Mouse (Mus musculus) limb, embryonic 11.5 days (tissue): ENCODE data around the gene Clip2. TPM values are rescaled to one million over a fixed set of nuclear protein-coding genes. Genes with fewer than 3 reads are reported as not detected.

ENCODE experiments used
- ATAC-seq: fragments of 200-750 bp; cut with Nextera tagmentation; 2 replicates; pipeline ENCODE4 v1.8.0; 2017; ENCODE audit warnings: low read depth; ENCODE audit not compliant: insufficient number of reproducible peaks, low FRiP score, low TSS enrichment
- DNase-seq: peaks from one replicate; pipeline ENCODE4 v3.0.0-alpha.2; 2015; ENCODE audit warnings: low spot score
- H3K27ac ChIP-seq: fragments of 300-500 bp; sonication (generic); replicated peaks from 2 replicates; pipeline ENCODE4 v1.5.1; 2014; ENCODE audit warnings: low read depth, mild to moderate bottlenecking, low read length
- H3K27me3 ChIP-seq: fragments of 300-500 bp; sonication (generic); 2 replicates; pipeline ENCODE4 v1.6.1; 2014; ENCODE audit warnings: mild to moderate bottlenecking, low read length, mixed read lengths; ENCODE audit not compliant: control insufficient read depth, insufficient read depth
- H3K36me3 ChIP-seq: fragments of 300-500 bp; sonication (generic); 2 replicates; pipeline ENCODE4 v1.6.1; 2014; ENCODE audit warnings: mild to moderate bottlenecking, low read length, moderate library complexity, mixed read lengths; ENCODE audit not compliant: control insufficient read depth, insufficient read depth
- H3K4me1 ChIP-seq: fragments of 300-500 bp; sonication (generic); 2 replicates; pipeline ENCODE4 v1.6.1; 2014; ENCODE audit warnings: low read length, mixed read lengths; ENCODE audit not compliant: control insufficient read depth, insufficient read depth
- H3K4me2 ChIP-seq: fragments of 300-500 bp; sonication (generic); 2 replicates; pipeline ENCODE4 v1.6.1; 2014; ENCODE audit warnings: low read depth, mild to moderate bottlenecking, moderate library complexity; ENCODE audit not compliant: severe bottlenecking
- H3K4me3 ChIP-seq: fragments of 300-500 bp; sonication (generic); 2 replicates; pipeline ENCODE4 v1.5.1; 2014; ENCODE audit warnings: low read depth, low read length
- H3K9ac ChIP-seq: fragments of 300-500 bp; sonication (generic); 2 replicates; pipeline ENCODE4 v1.6.1; 2014; ENCODE audit warnings: mild to moderate bottlenecking, low read length
- H3K9me3 ChIP-seq: fragments of 300-500 bp; sonication (generic); 2 replicates; pipeline ENCODE4 v1.6.1; 2016; ENCODE audit warnings: low read length; ENCODE audit not compliant: control insufficient read depth
- WGBS: fragments of 180-500 bp; shearing (Covaris S2); extraction: QIAGEN DNeasy Blood & Tissue Kit; methylation state at CpG from one replicate; pipeline ENCODE4 v1.1.7; 2014; 5-methylcytosine and 5-hydroxymethylcytosine counted together
- polyA plus RNA-seq: library from polyadenylated mRNA; unstranded; fragments of >200 nt; fragmentation: Nextera tagmentation; extraction: Ambion mirVana; gene quantifications from 2 replicates; pipeline ENCODE4 v1.2.1, GENCODE M21; 2014

Clip2 gene
- polyA plus RNA-seq, 1 experiment from 2014 or later, result 6.8 TPM

DNA sequence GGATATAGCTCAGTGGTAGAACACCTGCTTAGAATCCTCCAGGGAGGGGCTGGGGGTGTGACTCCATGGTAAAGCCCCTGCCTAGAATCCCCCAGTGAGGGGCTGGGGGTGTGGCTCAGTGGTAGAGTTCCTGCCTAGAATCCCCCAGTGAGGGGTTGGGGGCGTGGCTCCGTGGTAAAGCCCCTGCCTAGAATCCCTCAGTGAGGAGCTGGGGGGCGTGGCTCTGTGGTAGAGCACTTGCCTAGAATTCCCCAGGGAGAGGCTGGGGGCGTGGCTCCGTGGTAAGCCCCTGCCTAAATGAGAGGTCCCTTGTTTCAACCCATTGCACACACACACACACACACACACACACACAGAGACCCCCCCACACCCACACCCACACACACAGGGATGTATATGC, 42.0 kb downstream of the Clip2 start:
- H3K36me3 ChIP-seq, result peaks cover 20% of the 10 kb centered on the region; the same call in 1 of the 2 replicates
- H3K4me2 ChIP-seq, result no peak overlapping the region
- no peaks in the 10 kb centered on the region for H3K4me1 ChIP-seq
- no peak overlapping the region for H3K9ac ChIP-seq
- H3K4me3 ChIP-seq, result no peak overlapping the region
- H3K27me3 ChIP-seq, result no peaks in the 10 kb centered on the region
- no peaks in the 10 kb centered on the region for H3K9me3 ChIP-seq
- H3K27ac ChIP-seq, result no peak overlapping the region
- 90% methylated on average over 5 of the region's 5 CpGs for WGBS
- ATAC-seq (no peak), DNase-seq (no peak)

DNA sequence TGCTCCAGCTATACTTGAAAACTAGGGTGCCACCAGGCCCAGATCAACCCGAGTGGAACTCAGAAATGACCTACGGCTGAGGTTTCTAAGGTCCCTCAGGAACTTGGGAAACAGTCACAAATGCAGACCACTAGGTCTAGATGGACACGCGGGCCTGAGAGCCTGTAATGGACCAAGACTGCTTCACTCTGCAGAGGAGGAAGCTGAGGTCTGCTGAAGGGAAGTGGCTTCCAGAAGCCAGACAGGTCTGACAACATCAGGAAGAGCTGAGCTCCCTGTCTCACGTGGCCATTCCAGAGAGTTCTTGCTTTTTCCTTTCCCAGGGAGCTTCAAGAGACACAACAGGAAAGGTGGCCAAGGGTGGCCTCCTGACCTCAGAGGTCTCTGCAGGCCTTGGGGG, 43.3 kb downstream of the Clip2 start:
- ATAC-seq (no peak), DNase-seq (no peak)
- no peak overlapping the region for H3K4me3 ChIP-seq
- no peaks in the 10 kb centered on the region for H3K4me1 ChIP-seq
- H3K27me3 ChIP-seq, result no peaks in the 10 kb centered on the region
- no peak overlapping the region for H3K27ac ChIP-seq
- 88% methylated on average over 5 of the region's 5 CpGs for WGBS
- no peak overlapping the region for H3K9ac ChIP-seq
- peaks cover 13% of the 10 kb centered on the region; the same call in 1 of the 2 replicates for H3K36me3 ChIP-seq
- no peak overlapping the region for H3K4me2 ChIP-seq
- H3K9me3 ChIP-seq, result no peaks in the 10 kb centered on the region

DNA sequence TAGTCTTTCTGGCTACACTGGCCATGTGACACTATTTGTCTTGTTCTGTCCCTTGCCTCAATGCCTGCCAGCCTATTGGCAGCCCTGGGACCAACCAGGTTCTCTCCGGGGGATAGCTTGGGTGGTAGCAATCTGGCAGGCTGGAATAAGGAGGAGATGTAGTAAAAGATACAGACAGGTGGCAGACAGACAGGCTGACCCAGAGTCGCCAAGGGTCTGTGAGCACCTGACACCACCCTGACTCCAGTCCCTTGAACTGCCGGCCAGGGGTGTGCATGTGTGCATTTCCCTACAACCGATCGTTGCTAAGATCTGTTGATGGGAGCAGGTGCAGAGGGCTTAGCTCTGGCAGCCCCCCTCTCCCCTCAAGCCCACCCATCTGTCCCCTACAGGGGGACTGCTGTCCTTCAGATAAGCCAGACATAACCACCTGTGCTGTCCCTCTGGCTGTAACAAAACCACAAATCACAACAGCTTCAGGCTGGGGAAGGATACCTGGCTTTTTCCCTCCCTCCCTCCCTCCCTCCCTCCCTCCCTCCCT, 44.3 kb downstream of the Clip2 start:
- DNase-seq (no peak), ATAC-seq (no peak)
- H3K36me3 ChIP-seq, result peaks cover 16% of the 10 kb centered on the region; the same call in 1 of the 2 replicates

DNA sequence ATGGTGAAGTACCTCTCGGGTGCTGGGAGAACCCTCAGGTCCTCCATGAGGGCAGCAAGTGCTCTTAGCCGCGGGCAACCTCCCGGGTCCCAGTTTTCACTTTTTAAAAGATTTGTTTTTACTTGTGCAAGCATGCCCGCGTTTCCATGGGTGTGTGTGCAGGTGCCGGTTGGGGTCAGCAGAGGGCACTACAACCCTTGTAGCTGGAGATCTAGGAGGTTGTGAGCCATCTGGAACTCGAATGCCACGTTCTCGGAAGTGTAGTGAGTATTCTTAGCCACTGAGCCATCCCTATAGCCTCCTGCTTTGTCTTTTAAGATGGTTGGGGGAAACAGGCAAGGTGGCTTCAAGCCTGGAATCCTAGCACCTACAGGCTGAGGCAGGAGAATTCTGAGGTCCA, 44.9 kb downstream of the Clip2 start:
- Histone ChIP-seq H3K9me3 (no peaks in the 10 kb centered on the region), H3K4me3 (no peak overlapping the region), H3K27ac (no peak overlapping the region), H3K4me1 (no peaks in the 10 kb centered on the region), H3K36me3 (peaks cover 20% of the 10 kb centered on the region; the same call in 1 of the 2 replicates), H3K4me2 (no peak overlapping the region), H3K9ac (no peak overlapping the region), H3K27me3 (no peaks in the 10 kb centered on the region)
- ATAC-seq (no peak), DNase-seq (peak; percentile 84)
- 21% methylated on average over 10 of the region's 10 CpGs for WGBS

More for the DNA sequence above, 44.3 kb downstream of the Clip2 start:
- no peaks in the 10 kb centered on the region for H3K27me3 ChIP-seq
- H3K9ac ChIP-seq, result no peak overlapping the region
- no peaks in the 10 kb centered on the region for H3K9me3 ChIP-seq
- no peak overlapping the region for H3K27ac ChIP-seq
- H3K4me1 ChIP-seq, result no peaks in the 10 kb centered on the region
- WGBS, result 74% methylated on average over 5 of the region's 5 CpGs
- H3K4me2 ChIP-seq, result no peak overlapping the region
- H3K4me3 ChIP-seq, result no peak overlapping the region

DNA sequence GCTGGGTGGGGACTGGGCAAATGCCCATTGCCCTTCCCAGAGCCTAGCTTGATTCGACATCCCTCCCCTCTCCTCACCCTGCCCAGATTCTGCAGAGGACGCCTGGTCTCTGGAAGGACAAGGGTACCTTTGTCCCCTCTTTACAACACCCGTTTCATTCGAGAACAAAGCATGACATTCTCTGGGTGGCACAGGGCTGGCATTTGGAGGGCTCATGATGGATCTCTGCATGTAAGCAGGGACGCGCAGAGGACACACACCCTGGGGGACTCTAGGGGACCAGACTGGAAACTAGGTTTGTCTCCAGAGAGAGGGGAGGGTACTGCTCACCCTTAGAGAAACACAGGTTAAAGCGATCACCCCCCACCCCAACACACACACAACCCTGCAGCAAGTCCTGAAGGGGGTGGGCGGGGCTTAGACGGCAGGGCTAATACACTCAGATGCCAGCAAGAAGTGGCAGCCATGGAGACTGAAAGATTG, 46.4 kb downstream of the Clip2 start:
- Histone ChIP-seq H3K27me3 (no peaks in the 10 kb centered on the region), H3K9ac (no peak overlapping the region), H3K36me3 (peaks cover 21% of the 10 kb centered on the region), H3K4me3 (no peak overlapping the region), H3K27ac (no peak overlapping the region), H3K9me3 (no peaks in the 10 kb centered on the region), H3K4me1 (no peaks in the 10 kb centered on the region), H3K4me2 (no peak overlapping the region)
- WGBS, result 80% methylated on average over 9 of the region's 9 CpGs
- ATAC-seq (no peak), DNase-seq (no peak)

DNA sequence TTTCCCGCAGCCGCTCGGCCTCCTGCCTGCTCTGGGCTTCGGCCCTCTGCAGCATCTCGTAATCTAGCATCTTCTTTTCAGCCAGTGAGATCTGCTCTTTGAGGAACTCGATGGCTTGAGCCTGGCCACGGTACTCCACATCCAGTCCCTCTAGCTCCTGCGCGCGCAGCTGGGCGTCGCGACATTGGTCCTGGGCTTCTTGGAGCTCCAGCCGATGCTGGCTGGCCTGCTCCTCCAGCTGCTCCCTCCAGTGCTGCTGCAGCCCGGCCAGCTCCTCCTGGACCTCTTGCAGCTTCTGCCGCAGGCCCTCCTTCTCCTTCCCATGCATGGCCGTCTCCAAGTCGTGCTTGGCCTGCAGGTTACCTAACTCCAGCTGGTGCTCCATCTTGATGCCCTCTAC, 49.6 kb downstream of the Clip2 start:
- H3K9me3 ChIP-seq, result no peaks in the 10 kb centered on the region
- H3K36me3 ChIP-seq, result peaks cover 22% of the 10 kb centered on the region
- no peak overlapping the region for H3K9ac ChIP-seq
- no peak overlapping the region for H3K27ac ChIP-seq
- no peak overlapping the region for H3K4me2 ChIP-seq
- DNase-seq, result no peak
- no peaks in the 10 kb centered on the region for H3K27me3 ChIP-seq
- H3K4me3 ChIP-seq, result no peak overlapping the region
- ATAC-seq, result no peak
- 96% methylated on average over 18 of the region's 18 CpGs for WGBS
- no peaks in the 10 kb centered on the region for H3K4me1 ChIP-seq

DNA sequence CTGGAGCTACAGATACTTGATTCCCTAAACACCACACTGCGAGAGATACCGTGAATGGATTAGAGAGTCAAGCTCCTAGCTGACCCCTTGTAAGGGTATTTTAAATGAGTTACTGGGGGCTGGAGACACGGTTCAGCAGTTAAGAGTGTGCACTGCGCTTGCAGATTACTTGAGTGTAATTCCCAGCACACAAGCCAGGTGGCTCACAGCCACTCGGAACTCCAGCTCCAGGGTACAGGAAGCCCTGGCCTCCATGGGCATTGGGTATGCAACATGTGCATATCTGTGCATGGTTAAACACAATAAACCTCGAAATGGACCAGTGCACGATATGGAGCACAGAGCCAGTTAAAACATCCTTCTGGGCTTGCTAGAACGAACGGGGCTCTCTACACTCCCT, 50.8 kb downstream of the Clip2 start:
- WGBS, result 88% methylated on average over 9 of the region's 9 CpGs
- Histone ChIP-seq H3K27me3 (no peaks in the 10 kb centered on the region), H3K9ac (no peak overlapping the region)

DNA sequence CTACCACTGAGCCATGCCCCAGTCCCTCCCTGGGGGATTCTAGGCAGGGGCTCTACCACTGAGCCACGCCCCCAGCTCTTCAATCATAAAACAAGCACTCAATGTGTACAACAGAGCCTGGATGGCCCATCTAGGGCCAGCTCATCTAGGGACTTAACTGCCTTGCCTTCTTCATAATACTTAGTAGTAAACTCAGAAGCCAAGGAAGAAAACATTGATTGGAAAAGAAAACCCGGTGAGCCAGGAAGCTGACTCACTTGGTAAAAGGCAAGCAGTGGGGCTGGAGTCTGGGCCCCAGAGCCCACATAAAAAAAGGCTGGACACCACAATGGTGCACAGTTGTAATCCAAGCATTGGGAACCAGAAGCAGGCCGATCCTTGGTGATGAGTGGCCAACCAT, 51.6 kb downstream of the Clip2 start:
- no peaks in the 10 kb centered on the region for H3K4me1 ChIP-seq
- no peak overlapping the region for H3K27ac ChIP-seq
- H3K4me2 ChIP-seq, result no peak overlapping the region
- no peak overlapping the region for H3K9ac ChIP-seq
- no peaks in the 10 kb centered on the region for H3K27me3 ChIP-seq
- H3K4me3 ChIP-seq, result no peak overlapping the region
- WGBS, result 94% methylated on average over 3 of the region's 3 CpGs
- DNase-seq, result no peak
- ATAC-seq, result no peak
- H3K36me3 ChIP-seq, result peaks cover 33% of the 10 kb centered on the region
- no peaks in the 10 kb centered on the region for H3K9me3 ChIP-seq

More for the DNA sequence above, 50.8 kb downstream of the Clip2 start:
- no peak for ATAC-seq
- Histone ChIP-seq H3K4me3 (no peak overlapping the region), H3K36me3 (peaks cover 30% of the 10 kb centered on the region), H3K9me3 (no peaks in the 10 kb centered on the region), H3K4me2 (no peak overlapping the region), H3K4me1 (no peaks in the 10 kb centered on the region), H3K27ac (no peak overlapping the region)
- no peak for DNase-seq

DNA sequence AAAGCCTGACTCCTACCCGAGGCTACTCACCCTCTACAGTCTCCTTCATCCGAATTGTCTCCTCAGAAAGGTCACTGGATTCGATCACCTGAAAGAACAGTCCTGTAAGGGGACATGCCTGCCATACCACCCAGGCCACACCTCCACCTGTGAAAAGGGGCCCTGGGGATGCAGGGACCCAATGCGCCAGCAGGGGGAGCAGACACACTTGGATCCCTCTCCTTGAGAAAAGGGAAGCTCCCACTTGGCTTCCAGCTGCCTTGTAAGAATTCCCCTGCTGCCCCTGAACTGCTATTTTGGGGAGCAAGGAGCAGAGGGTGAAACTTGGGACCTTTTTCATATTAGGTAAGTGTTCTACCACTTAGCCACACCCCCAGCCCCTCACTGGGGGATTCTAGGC, 52.2 kb downstream of the Clip2 start:
- no peak overlapping the region for H3K27ac ChIP-seq
- H3K27me3 ChIP-seq, result no peaks in the 10 kb centered on the region
- no peaks in the 10 kb centered on the region for H3K9me3 ChIP-seq
- H3K4me3 ChIP-seq, result no peak overlapping the region
- H3K4me2 ChIP-seq, result no peak overlapping the region
- 79% methylated on average over 4 of the region's 4 CpGs for WGBS
- H3K4me1 ChIP-seq, result no peaks in the 10 kb centered on the region
- H3K36me3 ChIP-seq, result peaks cover 33% of the 10 kb centered on the region
- H3K9ac ChIP-seq, result no peak overlapping the region
- peak; percentile 66 for DNase-seq
- ATAC-seq, result no peak
